Mouse (Mus musculus): Measurements from ENCODE around the gene Minpp1.

Minpp1 gene

GRCm38 (mm10) chr19:32527139-32527538, 41.6 kb downstream of the Minpp1 start:
- no peak for DNase-seq (ENCODE audit: inconsistent age in 2 of 2, low spot score in 1 of 2)

DNA sequence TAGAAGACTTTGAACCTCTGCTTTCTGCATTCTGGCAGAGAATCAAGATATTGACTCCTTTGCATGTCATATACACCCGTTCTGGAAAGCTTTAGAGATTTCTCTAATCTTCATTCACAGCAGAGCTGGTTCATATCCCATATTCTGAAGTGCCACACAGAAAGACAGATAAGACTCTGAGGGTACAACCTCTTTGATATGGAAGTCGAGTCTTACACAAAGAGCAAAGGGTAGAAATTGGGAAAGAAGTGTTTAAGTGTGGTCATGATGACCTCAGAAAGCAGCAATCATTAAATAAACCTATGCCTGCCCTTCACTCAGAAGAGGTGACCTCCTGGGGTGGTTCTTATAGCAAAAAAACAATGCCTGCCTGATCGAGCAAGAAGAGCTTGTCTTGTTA, 43.2 kb downstream of the Minpp1 start:
- DNase-seq (ENCODE audit: inconsistent age in 2 of 2, low spot score in 1 of 2) = no peak

DNA sequence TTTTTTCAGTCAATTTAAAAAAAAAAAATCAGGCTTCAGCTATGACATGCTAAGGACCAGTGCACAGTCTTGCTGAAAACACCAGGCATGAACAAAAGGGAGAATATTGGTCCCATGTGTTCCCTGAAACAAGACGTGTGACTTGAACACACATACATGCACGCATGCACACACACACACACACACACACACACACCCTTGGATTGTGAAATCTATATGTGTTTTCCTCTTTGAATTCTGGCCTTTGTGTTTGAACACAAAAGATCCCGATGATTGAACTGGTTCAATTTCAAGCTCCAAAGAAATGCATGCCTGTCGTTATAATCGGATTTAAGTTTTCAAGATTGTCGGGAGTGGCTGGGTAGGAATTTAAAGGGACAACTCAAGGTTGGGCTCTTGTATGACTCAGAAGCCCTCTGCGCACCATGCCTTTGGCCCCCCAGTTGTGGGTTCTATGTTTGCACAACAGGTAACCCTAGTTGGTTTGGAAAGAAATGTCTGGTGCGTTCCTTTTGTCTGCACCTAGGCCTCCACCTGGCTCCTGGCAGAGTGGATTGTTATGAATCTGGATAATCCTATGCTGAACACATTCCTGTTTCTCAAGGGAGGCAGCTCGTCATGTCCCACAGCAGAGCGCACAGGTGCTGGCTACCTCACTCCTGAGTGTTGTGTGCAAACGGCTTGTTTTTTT, 43.8 kb downstream of the Minpp1 start:
- DNase-seq (ENCODE audit: inconsistent age in 2 of 2, low spot score in 1 of 2) = no peak

- no peak for DNase-seq (ENCODE audit: inconsistent age in 2 of 2, low spot score in 1 of 2)
Observed at GRCm38 (mm10) chr19:32530296-32530695, 44.7 kb downstream of the Minpp1 start.

- peak in 1 of 2 experiments; percentile 52 for DNase-seq (ENCODE audit: inconsistent age in 2 of 2, low spot score in 1 of 2)
Observed at GRCm38 (mm10) chr19:32532331-32532730, 46.8 kb downstream of the Minpp1 start.

GRCm38 (mm10) chr19:32532737-32533505, 47.4 kb downstream of the Minpp1 start:
- DNase-seq (ENCODE audit: inconsistent age in 2 of 2, low spot score in 1 of 2) = peak; percentile 25 to 83

GRCm38 (mm10) chr19:32534887-32535286, 49.3 kb downstream of the Minpp1 start:
- DNase-seq (ENCODE audit: inconsistent age in 2 of 2, low spot score in 1 of 2) = no peak

DNA sequence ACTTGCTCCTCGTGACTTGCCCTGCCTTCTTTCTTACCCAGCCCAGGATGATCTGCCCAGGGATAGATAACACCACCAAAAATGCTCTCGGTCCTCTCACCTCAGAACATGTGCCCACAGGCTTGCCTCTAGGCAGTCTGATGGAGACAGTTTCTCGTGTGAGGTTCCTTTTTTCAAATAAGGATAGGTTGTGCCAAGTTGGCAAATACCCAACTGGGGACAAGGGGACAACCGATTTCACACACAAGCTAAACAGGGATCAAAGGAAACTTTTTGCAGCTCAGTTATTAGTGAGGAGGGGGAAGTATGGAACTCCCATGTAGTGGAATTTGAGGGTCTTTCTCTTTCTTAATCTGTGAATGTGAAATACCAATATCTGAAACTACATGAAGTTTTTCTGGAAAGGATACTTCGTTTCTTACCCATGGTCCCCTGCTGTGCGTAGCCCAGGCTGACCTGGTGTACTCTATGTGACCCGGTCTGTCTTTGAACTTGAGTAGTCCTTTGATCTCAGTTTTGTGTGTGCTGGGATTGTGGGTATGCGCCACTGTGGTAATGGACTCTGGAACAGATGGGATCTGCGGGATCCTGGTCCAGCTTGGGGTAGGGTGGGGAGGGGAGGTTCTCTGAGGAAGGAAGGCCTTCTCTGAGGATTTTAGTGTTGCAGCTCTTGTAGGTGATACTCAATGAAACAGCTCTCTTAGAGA, 57.4 kb downstream of the Minpp1 start:
- DNase-seq (ENCODE audit: inconsistent age in 2 of 2, low spot score in 1 of 2) = no peak

GRCm38 (mm10) chr19:32547396-32547795, 61.8 kb downstream of the Minpp1 start:
- DNase-seq (ENCODE audit: inconsistent age in 2 of 2, low spot score in 1 of 2) = peak; percentile 29 to 74

- no peak for DNase-seq (ENCODE audit: inconsistent age in 2 of 2, low spot score in 1 of 2)
Observed at GRCm38 (mm10) chr19:32548202-32548601, 62.6 kb downstream of the Minpp1 start.

- DNase-seq (ENCODE audit: inconsistent age in 2 of 2, low spot score in 1 of 2) = no peak
Observed at GRCm38 (mm10) chr19:32550446-32550845, 64.9 kb downstream of the Minpp1 start.

DNA sequence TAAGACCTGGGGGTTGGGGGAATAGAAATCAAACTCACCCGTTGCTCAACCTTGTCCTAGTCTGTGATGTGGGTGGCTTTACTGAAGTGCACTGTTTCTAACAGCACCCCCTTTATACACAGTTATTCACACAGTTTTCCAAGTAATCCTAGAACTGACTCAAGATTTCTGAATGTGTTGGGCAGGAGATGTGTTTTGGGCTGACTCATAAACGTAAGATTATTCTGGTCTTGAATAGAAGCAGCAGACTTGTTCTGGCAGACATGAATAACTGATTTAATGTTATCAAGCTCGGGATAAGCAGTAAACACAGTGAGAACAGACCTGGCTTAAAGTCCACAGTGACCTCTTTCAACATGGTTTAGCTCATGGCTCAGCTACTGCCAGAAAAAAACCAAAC, 65.9 kb downstream of the Minpp1 start:
- DNase-seq (ENCODE audit: inconsistent age in 2 of 2, low spot score in 1 of 2) = no peak

GRCm38 (mm10) chr19:32552106-32552505, 66.5 kb downstream of the Minpp1 start:
- DNase-seq (ENCODE audit: inconsistent age in 2 of 2, low spot score in 1 of 2) = no peak

GRCm38 (mm10) chr19:32553310-32553709, 67.7 kb downstream of the Minpp1 start:
- DNase-seq (ENCODE audit: inconsistent age in 2 of 2, low spot score in 1 of 2) = no peak

GRCm38 (mm10) chr19:32555257-32555656, 69.7 kb downstream of the Minpp1 start:
- no peak for DNase-seq (ENCODE audit: inconsistent age in 2 of 2, low spot score in 1 of 2)
